Mouse (Mus musculus) natural killer cell, adult 2 months (primary cell): Measurements from ENCODE around the gene Arid4b.
"Not testable (repeated sequence)": the region's sequence is repeated elsewhere in the genome, so short reads cannot be mapped to it uniquely, and the experiment has no call there.

Experiments used
- DNase-seq, 2 experiments: peaks; one replicate each; pipeline ENCODE4 v3.0.0; 2022; ENCODE audit warnings: low spot score in 2 of 2

Arid4b gene

GRCm38 (mm10) chr13:14063013-14063941 lies at the start of gene Arid4b, which contains the start of gene Ggps1:
Arid4b (plus strand) TSS chr13:14063232.
Ggps1 (minus strand) TSS chr13:14063488.
- peak; percentile 98 for DNase-seq

DNA sequence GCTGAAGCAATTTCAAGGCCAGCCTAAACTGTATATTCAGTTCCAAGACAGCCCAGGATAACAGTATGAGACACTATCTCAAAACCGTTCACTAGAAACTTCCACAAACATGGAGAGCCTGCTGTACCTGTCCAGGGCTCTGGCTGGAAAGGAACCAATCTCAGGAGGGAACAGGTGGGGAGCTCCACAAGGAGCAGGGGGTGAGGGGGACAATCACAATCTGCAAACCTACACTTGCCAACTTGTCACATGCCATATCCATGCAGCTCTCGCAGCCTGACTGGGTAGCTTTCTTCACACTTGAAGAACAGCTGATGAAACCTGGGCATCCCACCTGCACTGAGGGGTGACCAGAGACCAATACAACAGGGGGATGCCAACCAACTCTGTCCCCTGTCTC lies 49.0 kb upstream of the Arid4b start:
- no peak for DNase-seq

- no peak for DNase-seq
Measured at GRCm38 (mm10) chr13:14014540-14014939, 48.5 kb upstream of the Arid4b start.

GRCm38 (mm10) chr13:14015609-14016008 lies 47.4 kb upstream of the Arid4b start:
- no peak for DNase-seq

DNA sequence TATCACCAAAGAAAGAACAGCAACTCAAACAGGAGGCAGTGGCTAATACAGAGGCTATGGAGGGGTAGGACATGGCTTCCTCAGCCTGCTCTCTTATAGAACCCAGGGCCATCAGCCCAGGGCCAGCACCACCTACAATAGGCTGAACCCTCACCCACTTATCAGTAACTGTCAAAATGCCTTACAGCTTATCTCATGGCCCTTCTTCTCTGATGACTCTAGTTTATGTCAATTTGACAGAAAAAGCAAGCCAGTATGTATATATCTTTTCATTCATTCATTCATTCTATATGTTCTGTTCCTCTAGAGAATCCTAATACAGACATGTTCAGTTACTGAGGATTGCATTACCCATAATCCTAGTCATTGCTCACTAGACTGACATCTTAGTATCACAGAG lies 44.7 kb upstream of the Arid4b start:
- DNase-seq: no peak

GRCm38 (mm10) chr13:14018852-14019251 lies 44.2 kb upstream of the Arid4b start:
- DNase-seq: no peak

- DNase-seq: not testable (repeated sequence)
Measured at GRCm38 (mm10) chr13:14021417-14021816, 41.6 kb upstream of the Arid4b start.

DNA sequence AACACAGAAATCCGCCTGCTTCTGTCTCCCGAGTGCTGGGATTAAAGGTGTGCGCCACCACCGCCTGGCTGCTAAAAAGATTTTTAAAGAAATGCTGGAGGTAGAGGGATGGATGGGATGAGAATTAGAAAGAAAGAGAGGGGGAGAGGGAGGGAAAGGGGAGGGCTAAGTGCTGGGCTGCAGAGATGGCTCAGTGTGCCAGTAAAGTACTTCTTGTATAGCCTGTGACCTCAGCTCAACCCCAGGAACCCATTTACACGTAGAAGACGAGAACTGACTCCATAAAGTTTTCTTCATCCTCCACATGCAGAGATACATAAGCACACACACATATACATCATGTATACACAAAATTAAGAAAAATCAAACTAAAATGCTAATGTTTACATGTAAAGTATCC lies 37.5 kb upstream of the Arid4b start:
- DNase-seq: no peak

DNA sequence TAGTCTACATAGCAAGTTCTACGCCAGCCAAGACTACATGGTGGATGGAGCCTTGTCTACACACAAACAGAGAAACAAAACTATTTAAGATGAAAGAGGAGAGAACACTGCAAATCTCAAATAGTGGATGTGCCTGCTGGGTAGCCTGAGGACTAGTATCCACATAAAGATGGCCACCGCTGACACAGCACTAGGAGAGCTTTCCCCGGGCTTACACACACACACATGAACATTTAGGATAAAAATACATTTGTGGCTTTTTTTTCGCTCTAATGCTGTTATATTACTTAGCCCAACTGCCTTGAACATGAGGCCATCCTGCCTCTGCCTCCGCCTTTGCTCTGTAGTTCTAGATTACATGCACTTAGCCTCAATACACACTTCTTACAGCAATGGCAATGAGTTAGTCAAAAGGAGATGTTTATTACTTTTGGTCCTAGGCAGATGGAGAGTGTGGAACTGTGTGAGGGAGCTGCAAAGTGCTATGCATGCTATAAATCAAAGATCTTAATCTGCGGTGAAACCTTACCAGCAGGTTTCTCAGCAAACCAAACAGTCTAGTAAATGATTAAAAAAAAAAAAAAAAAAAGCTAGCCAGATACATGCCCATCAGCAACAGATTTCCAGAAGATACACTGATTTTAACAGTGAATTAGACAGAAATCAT lies 36.7 kb upstream of the Arid4b start:
- no peak for DNase-seq

GRCm38 (mm10) chr13:14033309-14034072 lies 29.5 kb upstream of the Arid4b start:
- no peak for DNase-seq

GRCm38 (mm10) chr13:14034073-14034348 lies 29.0 kb upstream of the Arid4b start:
- no peak for DNase-seq

GRCm38 (mm10) chr13:14035352-14035751 lies 27.7 kb upstream of the Arid4b start:
- DNase-seq: not testable (repeated sequence)

DNA sequence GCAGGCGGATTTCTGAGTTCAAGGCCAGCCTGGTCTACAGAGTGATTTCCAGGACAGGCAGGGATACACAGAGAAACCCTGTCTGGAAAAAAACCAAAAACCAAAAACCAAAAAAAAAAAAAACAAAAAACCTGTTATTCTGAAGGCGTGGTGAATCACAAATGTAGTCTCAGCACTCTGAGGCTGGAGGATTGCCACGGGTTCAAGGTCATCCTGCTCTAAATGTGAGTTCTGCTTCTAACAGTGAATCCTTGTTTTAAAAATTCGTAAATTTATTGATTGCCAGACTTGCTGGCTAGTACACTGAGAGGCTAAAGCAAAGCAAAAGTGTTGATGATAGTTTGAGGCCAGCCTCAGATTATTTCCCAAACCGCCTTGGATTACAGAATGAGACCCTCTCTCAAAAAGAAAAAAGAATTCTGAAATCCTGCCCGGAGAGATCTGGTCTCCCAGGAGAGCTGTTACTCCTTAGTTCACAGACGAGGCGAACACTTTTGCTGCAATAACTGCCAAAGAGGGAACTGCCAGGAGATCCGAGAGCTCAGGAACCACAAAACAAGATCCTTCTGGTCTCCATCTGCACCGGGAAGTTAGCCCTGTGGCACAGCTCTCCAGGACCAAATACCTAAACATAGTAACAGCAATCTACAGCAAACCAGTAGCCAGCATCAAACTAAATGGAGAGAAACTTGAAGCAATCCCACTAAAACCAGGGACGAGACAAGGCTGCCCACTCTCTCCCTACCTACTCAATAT lies 27.0 kb upstream of the Arid4b start:
- DNase-seq: no peak

- DNase-seq: no peak
Measured at GRCm38 (mm10) chr13:14038911-14039291, 24.1 kb upstream of the Arid4b start.

- DNase-seq: peak; percentile 91
Measured at GRCm38 (mm10) chr13:14039292-14039965, 23.6 kb upstream of the Arid4b start, which contains the start of gene Tbce. Tbce (minus strand) TSS chr13:14039638.

DNA sequence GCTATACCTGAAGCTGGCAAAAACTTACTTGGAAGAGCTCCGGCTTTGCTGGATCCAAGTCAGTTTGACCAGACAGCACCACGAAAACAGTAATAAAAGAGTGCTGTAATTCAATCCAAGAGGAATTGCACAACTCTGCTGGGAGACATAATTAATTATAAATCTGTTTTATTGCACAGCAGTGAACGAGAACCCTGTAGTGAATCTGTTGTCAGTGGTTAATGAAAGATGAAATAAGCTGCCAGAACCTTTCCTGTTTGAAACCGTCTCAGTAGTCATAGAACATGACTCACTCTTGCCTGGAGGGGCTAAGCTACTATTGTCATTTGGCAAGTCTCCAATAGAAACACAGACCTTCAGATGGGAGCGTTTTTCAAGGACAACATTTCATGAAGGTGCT lies 22.8 kb upstream of the Arid4b start:
- no peak for DNase-seq

DNA sequence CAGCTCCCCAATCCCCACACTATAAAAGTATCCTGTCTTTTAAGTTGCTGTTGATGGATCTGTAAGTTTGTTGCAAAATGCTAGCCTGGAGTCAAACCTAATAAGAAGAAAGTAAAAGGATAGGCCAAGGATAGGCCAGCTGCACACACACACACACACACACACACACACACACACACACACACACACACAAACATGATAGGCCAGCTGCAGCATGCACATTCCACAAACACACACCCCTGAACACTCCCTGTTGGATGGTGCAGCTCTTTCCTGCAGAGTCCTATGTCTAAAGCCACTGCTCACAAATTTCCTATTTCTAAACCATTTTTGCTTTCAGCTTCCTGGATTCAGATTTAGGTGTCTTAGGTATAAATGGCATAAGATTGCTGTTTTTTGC lies 19.2 kb upstream of the Arid4b start:
- no peak for DNase-seq

DNA sequence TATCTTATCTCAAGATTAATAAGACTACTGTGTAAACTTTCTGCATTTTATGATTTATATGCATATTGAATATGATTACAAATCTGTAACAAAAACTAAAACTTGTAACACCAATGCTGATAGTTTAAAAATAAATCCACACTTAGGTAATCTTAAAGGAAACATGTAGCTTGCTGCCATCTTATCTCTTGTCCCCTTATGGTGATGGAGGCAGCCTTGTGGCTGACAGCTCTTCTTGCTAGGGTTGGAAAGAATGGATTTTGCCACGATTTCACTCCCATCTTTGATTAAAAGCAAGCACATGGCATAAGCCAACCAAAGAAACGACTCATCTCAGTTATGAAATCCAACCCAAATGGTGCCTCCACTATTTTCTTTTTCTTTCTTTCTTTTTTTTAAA lies 18.5 kb upstream of the Arid4b start:
- DNase-seq: no peak

DNA sequence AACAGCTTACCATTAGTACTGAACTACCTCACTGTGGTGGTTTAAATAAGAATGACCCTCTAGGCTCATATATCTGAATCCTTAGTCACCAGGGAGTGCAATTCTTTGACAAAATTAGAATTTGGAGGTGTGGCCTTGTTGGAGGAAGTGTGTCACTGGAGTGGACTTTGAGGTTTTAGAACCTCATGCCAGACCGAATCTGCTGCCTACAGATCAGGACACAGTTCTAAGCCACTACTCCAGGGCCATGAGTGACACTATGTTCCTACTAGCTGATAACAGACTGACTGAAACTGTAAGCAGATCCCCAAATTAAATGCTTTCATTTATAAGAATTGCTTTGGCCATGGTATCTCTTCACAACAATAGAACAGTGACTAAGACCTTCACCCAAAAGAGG lies 13.2 kb upstream of the Arid4b start:
- DNase-seq: no peak

GRCm38 (mm10) chr13:14056801-14057200 lies 6.2 kb upstream of the Arid4b start:
- no peak for DNase-seq

DNA sequence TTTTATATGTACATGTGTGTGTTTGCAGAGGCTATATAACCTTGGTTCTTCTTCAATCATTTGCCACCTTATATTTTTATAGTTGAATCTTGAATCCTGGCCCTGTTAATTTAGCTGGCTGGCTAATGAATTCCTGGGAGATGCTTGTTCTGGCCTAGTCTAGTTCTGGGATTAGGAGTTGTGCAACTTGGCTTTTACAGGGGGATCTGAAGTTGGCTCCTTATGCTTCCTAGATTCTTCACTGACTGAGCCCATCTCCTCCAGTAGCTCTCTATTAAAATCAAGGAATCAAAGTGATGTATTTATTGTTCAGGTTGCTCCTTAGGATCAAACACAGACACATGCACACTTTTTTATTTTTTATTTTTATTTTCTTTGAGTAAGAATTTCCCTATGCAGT lies 3.5 kb upstream of the Arid4b start:
- DNase-seq: no peak
